Mouse (Mus musculus) mesoderm, embryonic 11.5 days (tissue): ENCODE data around the gene Gm31371.
"Not testable (repeated sequence)": the region's sequence is repeated elsewhere in the genome, so short reads cannot be mapped to it uniquely, and the experiment has no call there.

Experiments used
- DNase-seq: peaks from one replicate; pipeline ENCODE4 v3.0.0-alpha.2; 2012; ENCODE audit warnings: low read depth, low spot score

The Gm31371 gene

GRCm38 (mm10) chr8:19903092-19903491 is at the start of gene Gm31371:
Gm31371 (plus strand) TSS chr8:19903392.
- DNase-seq: not testable (repeated sequence)

- not testable (repeated sequence) for DNase-seq
Observed at GRCm38 (mm10) chr8:19906425-19907055, 3.3 kb downstream of the Gm31371 start.

- not testable (repeated sequence) for DNase-seq
Observed at GRCm38 (mm10) chr8:19908841-19909321, 5.7 kb downstream of the Gm31371 start.

- DNase-seq: not testable (repeated sequence)
Observed at GRCm38 (mm10) chr8:19919086-19919485, 15.9 kb downstream of the Gm31371 start.

- not testable (repeated sequence) for DNase-seq
Observed at GRCm38 (mm10) chr8:19934274-19934673, 31.1 kb downstream of the Gm31371 start.

- not testable (repeated sequence) for DNase-seq
Observed at GRCm38 (mm10) chr8:19935541-19936030, 32.4 kb downstream of the Gm31371 start.

- DNase-seq: no peak
Observed at GRCm38 (mm10) chr8:19960935-19961334, 57.7 kb downstream of the Gm31371 start.

- not testable (repeated sequence) for DNase-seq
Observed at GRCm38 (mm10) chr8:19963766-19964165, 60.6 kb downstream of the Gm31371 start.

- DNase-seq: not testable (repeated sequence)
Observed at GRCm38 (mm10) chr8:19968151-19968550, 65.0 kb downstream of the Gm31371 start.

- not testable (repeated sequence) for DNase-seq
Observed at GRCm38 (mm10) chr8:19975237-19975636, 72.0 kb downstream of the Gm31371 start.
